Mouse (Mus musculus) bone marrow macrophage, adult 2 months (primary cell): Measurements from ENCODE around the gene Snapc3. TPM values are rescaled to one million over a fixed set of nuclear protein-coding genes. Genes with fewer than 3 reads are reported as not detected.
"Not testable (repeated sequence)": the region's sequence is repeated elsewhere in the genome, so short reads cannot be mapped to it uniquely, and the experiment has no call there.

ENCODE experiments used
- H3K27ac ChIP-seq: 2 replicates; pipeline ENCODE4 v1.5.1; 2012; ENCODE audit warnings: low read depth, low read length; ENCODE audit not compliant: insufficient read depth
- H3K4me1 ChIP-seq: 2 replicates; pipeline ENCODE4 v1.6.1; 2012; ENCODE audit warnings: low read length; ENCODE audit not compliant: control insufficient read depth, insufficient read depth
- H3K4me3 ChIP-seq: 2 replicates; pipeline ENCODE4 v1.5.1; 2012; ENCODE audit warnings: mild to moderate bottlenecking, low read length, moderate library complexity; ENCODE audit not compliant: insufficient read depth
- CTCF ChIP-seq: IDR thresholded peaks from 2 replicates; pipeline ENCODE4 v1.5.1; 2012; ENCODE audit warnings: low read depth, mild to moderate bottlenecking, low read length, moderate library complexity
- POLR2A ChIP-seq: IDR thresholded peaks from 2 replicates; pipeline ENCODE4 v1.6.1; 2012; ENCODE audit warnings: mild to moderate bottlenecking, low read depth, low read length, borderline replicate concordance
- polyA plus RNA-seq: library from polyadenylated mRNA; stranded (reverse); fragments of >200 nt; gene quantifications from 2 replicates; pipeline ENCODE4 v1.2.4, GENCODE M21; 2012; ENCODE audit not compliant: missing spikeins, insufficient read depth, insufficient read length

The Snapc3 gene
- polyA plus RNA-seq, 1 experiment: 14.2 TPM

DNA sequence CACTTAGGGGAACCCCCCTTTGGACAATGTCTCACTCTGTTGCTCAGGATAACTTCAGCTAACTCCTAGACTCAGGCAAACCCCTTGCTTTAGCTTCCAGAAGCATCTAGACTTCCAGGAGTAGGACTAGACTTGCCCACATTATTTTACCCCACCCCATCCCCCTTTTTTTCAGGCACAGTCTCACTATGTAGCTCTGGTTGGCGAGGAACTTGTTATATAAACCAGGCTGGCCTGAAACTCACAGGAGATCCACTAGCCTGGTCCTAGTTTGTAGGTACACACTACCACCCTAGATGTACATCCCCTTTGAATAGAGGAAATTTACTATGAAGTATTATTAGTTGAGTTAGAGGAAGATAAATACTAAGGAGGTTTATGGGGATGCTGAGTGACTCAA, 96.7 kb downstream of the Snapc3 start:
- no peak for TF ChIP-seq POLR2A
- no peak for TF ChIP-seq CTCF
- H3K4me1 ChIP-seq: no peaks in the 10 kb centered on the region
- H3K27ac ChIP-seq: no peak overlapping the region
- H3K4me3 ChIP-seq: no peak overlapping the region

DNA sequence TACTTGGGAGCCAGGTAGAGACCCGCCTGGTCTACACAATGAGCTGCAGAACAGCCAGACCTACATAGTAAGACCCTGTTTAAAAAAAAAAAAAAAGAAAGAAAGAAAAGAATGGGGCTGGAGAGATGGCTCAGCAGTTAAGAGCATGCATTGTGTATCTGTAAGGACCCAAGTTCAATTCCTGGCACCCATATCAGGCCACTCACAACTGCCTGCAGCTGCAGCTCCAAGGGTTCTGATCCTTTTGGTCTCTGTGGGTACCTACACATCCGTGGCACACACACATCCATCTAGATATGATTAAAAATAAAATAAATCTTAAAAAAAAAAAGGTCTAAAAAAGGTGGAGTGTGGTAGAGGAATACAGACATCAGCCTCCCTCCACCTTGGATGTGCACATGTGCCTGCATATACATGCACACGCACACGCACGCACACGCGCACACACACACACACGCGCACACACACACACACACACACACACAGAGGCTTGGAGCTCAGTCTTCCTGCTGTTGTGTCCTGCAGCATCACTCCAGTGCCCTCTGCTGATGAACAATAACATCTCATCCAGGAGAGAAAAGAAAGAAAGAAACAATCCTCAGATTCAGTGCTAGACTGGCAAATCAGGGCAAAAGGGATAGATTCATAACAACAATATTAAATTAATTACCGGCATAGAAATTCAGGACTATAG, 97.6 kb downstream of the Snapc3 start:
- H3K4me3 ChIP-seq: no peak overlapping the region
- TF ChIP-seq POLR2A (no peak), CTCF (no peak)
- no peaks in the 10 kb centered on the region for H3K4me1 ChIP-seq
- H3K27ac ChIP-seq: no peak overlapping the region

DNA sequence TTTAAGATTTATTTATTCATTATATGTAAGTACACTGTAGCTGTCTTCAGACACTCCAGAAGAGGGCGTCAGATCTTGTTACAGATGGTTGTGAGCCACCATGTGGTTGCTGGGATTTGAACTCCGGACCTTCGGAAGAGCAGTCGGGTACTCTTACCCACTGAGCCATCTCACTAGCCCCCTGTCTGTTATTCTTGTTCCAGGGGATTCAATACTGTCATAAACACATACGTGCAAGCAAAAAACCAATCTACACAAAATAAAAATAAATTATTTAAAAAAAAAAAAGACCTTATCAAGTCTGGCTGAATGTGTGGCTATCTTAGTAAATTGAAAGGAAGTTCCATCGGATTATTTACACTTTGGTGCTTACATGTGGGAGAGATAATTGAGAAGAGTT, 98.6 kb downstream of the Snapc3 start:
- H3K27ac ChIP-seq, H3K4me3 ChIP-seq, H3K4me1 ChIP-seq: not testable (repeated sequence)

Other genes with a start within 250 kb of the Snapc3 start
- 6.7 and 8.1 TPM in 2 replicates for gene Ttc39b, start 93.5 kb upstream of the Snapc3 start, polyA plus RNA-seq
- 39.0 and 51.5 TPM in 2 replicates for gene Psip1, start 68.7 kb downstream of the Snapc3 start, polyA plus RNA-seq
- gene Ccdc171, start 107.8 kb downstream of the Snapc3 start, polyA plus RNA-seq: 3.9 and 4.7 TPM in 2 replicates